Mouse (Mus musculus) adipocyte (in vitro differentiated cells): ENCODE data around the gene Serpinb7.

Experiments used
- DNase-seq: peaks from one replicate; pipeline ENCODE4 v3.0.0-alpha.2; 2016; ENCODE audit warnings: low spot score

Serpinb7 gene

DNA sequence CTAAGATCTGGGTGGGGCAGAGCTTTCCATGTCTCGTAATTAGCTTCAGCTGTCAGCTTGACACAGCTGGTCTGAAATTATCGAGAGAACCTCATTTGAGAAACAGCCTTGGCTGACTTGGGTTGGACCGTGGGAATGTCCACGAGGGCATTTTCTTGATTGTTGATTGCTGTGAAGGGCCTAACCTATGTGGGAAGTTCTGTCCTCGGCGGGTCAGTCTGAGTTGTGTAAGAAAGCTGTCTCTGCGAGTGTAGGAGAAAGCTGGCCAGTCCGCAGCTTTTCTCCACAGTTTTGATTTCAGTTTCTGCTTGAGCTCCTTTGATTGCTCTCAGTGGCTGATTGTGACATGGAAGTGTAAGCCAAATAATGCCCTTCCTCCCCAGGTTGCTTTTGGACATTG is 90.1 kb downstream of the Serpinb7 start:
- DNase-seq = peak; percentile 7

DNA sequence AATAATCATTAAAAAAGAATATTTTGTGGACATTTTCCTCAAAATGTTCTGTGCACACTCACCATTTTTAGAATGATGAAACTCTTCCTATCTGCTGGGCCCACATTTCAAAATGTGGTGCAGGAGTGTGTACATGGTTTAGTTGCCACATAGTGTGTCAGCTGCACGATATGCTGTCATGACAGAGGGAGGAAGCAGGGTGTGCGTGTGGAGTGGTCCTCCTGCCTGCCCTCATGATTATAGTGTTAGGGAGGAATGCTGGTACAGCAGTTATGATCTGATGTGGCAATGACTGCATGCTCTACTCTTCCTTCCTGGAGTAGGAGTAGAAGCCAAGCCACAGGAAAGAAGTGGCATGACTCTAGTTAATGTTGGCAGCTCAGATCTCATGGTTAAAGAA is 97.3 kb downstream of the Serpinb7 start:
- no peak for DNase-seq

DNA sequence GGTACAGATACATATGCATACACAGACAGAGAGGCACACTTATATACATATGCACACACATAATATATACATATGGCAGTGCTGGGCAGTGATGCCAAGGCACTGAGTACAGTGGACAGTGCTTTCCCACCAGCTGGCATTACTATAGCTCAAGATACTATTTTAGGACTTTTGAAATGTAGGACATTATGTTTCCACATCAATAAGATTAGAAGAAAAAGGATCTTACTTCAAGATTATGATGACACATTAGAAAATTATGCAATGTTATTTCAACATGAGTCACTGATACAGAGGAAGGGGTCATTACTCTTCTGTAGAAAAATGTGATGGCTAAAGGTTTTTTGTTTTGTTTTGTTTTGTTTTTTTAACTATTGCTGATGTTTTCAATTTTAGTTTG is 102.6 kb downstream of the Serpinb7 start:
- DNase-seq = no peak
